Mouse (Mus musculus) neural tube, embryonic 11.5 days (tissue): ENCODE data around the gene Mobp. TPM values are rescaled to one million over a fixed set of nuclear protein-coding genes. Genes with fewer than 3 reads are reported as not detected.
A peak's percentile ranks its signal among the peaks of the same experiment; 100 is the strongest.

ENCODE experiments used
- ATAC-seq: fragments of 200-750 bp; cut with Nextera tagmentation; 2 replicates; pipeline ENCODE4 v1.8.0; 2017; ENCODE audit warnings: moderate number of reproducible peaks, mild to moderate bottlenecking, moderate TSS enrichment, moderate library complexity; ENCODE audit not compliant: insufficient read depth, low FRiP score, low TSS enrichment
- DNase-seq: peaks from one replicate; pipeline ENCODE4 v3.0.0-alpha.2; 2015; ENCODE audit warnings: low spot score
- H3K27ac ChIP-seq: fragments of 300-500 bp; sonication (generic); 2 replicates; pipeline ENCODE4 v1.5.1; 2014; ENCODE audit warnings: low read depth, mild to moderate bottlenecking, low read length
- H3K27me3 ChIP-seq: fragments of 300-500 bp; sonication (generic); 2 replicates; pipeline ENCODE4 v1.6.1; 2014; ENCODE audit warnings: mild to moderate bottlenecking, low read length, mixed read lengths; ENCODE audit not compliant: control insufficient read depth, insufficient read depth
- H3K36me3 ChIP-seq: fragments of 300-500 bp; sonication (generic); 2 replicates; pipeline ENCODE4 v1.6.1; 2014; ENCODE audit warnings: mild to moderate bottlenecking, low read length, moderate library complexity, mixed read lengths; ENCODE audit not compliant: control insufficient read depth, insufficient read depth
- H3K4me1 ChIP-seq: fragments of 300-500 bp; sonication (generic); 2 replicates; pipeline ENCODE4 v1.6.1; 2014; ENCODE audit warnings: low read length, mixed read lengths; ENCODE audit not compliant: control insufficient read depth, insufficient read depth
- H3K4me2 ChIP-seq: fragments of 300-500 bp; sonication (generic); 2 replicates; pipeline ENCODE4 v1.6.1; 2014; ENCODE audit warnings: low read depth, mild to moderate bottlenecking, moderate library complexity
- H3K4me3 ChIP-seq: fragments of 300-500 bp; sonication (generic); 2 replicates; pipeline ENCODE4 v1.5.1; 2014; ENCODE audit warnings: low read depth, low read length
- H3K9ac ChIP-seq: fragments of 300-500 bp; sonication (generic); 2 replicates; pipeline ENCODE4 v1.6.1; 2014; ENCODE audit warnings: mild to moderate bottlenecking, low read length
- H3K9me3 ChIP-seq: fragments of 300-500 bp; sonication (generic); 2 replicates; pipeline ENCODE4 v1.6.1; 2016; ENCODE audit warnings: low read length; ENCODE audit not compliant: control insufficient read depth
- WGBS: fragments of 180-500 bp; shearing (Covaris S2); extraction: QIAGEN DNeasy Blood & Tissue Kit; methylation state at CpG from one replicate; pipeline ENCODE4 v1.1.7; 2014; 5-methylcytosine and 5-hydroxymethylcytosine counted together
- polyA plus RNA-seq: library from polyadenylated mRNA; unstranded; fragments of >200 nt; fragmentation: Nextera tagmentation; extraction: Ambion mirVana; gene quantifications from 2 replicates; pipeline ENCODE4 v1.2.1, GENCODE M21; 2014

Mobp gene
- polyA plus RNA-seq, 1 experiment from 2014 or later = not detected

GRCm38 (mm10) chr9:120114789-120115151 lies 34.7 kb upstream of the Mobp start:
- no peaks in the 10 kb centered on the region for H3K9me3 ChIP-seq
- H3K4me1 ChIP-seq = 0 out of 2 replicates have a peak, but pooled peaks cover 2% of the 10 kb centered on the region
- H3K4me3 ChIP-seq = no peak overlapping the region
- DNase-seq (no peak), ATAC-seq (no peak)
- H3K4me2 ChIP-seq = no peak overlapping the region
- H3K9ac ChIP-seq = no peak overlapping the region
- H3K27ac ChIP-seq = no peak overlapping the region
- H3K36me3 ChIP-seq = peaks cover 6% of the 10 kb centered on the region
- WGBS = 85% methylated on average over 2 of the region's 2 CpGs
- no peaks in the 10 kb centered on the region for H3K27me3 ChIP-seq

- peaks cover 6% of the 10 kb centered on the region for H3K36me3 ChIP-seq
- no peak overlapping the region for H3K9ac ChIP-seq
- ATAC-seq = no peak
- no peak for DNase-seq
- WGBS = 83% methylated on average over 5 of the region's 5 CpGs
- no peak overlapping the region for H3K4me3 ChIP-seq
- no peaks in the 10 kb centered on the region for H3K27me3 ChIP-seq
- no peak overlapping the region for H3K4me2 ChIP-seq
- no peaks in the 10 kb centered on the region for H3K9me3 ChIP-seq
- H3K4me1 ChIP-seq = 0 out of 2 replicates have a peak, but pooled peaks cover 2% of the 10 kb centered on the region
- H3K27ac ChIP-seq = no peak overlapping the region
Observed at GRCm38 (mm10) chr9:120115580-120115979, 33.9 kb upstream of the Mobp start.

GRCm38 (mm10) chr9:120116184-120116624 lies 33.3 kb upstream of the Mobp start:
- no peak overlapping the region for H3K27ac ChIP-seq
- WGBS = 86% methylated on average over 8 of the region's 8 CpGs
- peaks cover 6% of the 10 kb centered on the region for H3K36me3 ChIP-seq
- no peaks in the 10 kb centered on the region for H3K9me3 ChIP-seq
- H3K4me1 ChIP-seq = 0 out of 2 replicates have a peak, but pooled peaks cover 2% of the 10 kb centered on the region
- H3K9ac ChIP-seq = no peak overlapping the region
- no peak overlapping the region for H3K4me3 ChIP-seq
- no peak overlapping the region for H3K4me2 ChIP-seq
- no peak for DNase-seq
- no peak for ATAC-seq
- H3K27me3 ChIP-seq = no peaks in the 10 kb centered on the region

- WGBS = 87% methylated on average over 4 of the region's 4 CpGs
Observed at GRCm38 (mm10) chr9:120118212-120118611, 31.3 kb upstream of the Mobp start.

GRCm38 (mm10) chr9:120120503-120120902 lies 29.0 kb upstream of the Mobp start:
- no peak for ATAC-seq
- 94% methylated on average over 7 of the region's 7 CpGs for WGBS
- no peaks in the 10 kb centered on the region for H3K4me1 ChIP-seq

More at GRCm38 (mm10) chr9:120118212-120118611, 31.3 kb upstream of the Mobp start:
- H3K9me3 ChIP-seq = no peaks in the 10 kb centered on the region
- no peaks in the 10 kb centered on the region for H3K4me1 ChIP-seq
- no peak overlapping the region for H3K4me2 ChIP-seq
- DNase-seq (no peak), ATAC-seq (no peak)
- H3K4me3 ChIP-seq = no peak overlapping the region
- no peak overlapping the region for H3K27ac ChIP-seq
- H3K27me3 ChIP-seq = no peaks in the 10 kb centered on the region
- H3K36me3 ChIP-seq = peaks cover 8% of the 10 kb centered on the region
- no peak overlapping the region for H3K9ac ChIP-seq

GRCm38 (mm10) chr9:120126868-120127267 lies 22.6 kb upstream of the Mobp start:
- WGBS = 57% methylated on average over 11 of the region's 11 CpGs
- peak overlapping the region; percentile 54 for H3K9ac ChIP-seq
- peaks cover 9% of the 10 kb centered on the region for H3K36me3 ChIP-seq
- ATAC-seq (peak; percentile 4; the same call in 1 of the 2 replicates), DNase-seq (no peak)
- peaks cover 11% of the 10 kb centered on the region for H3K4me1 ChIP-seq
- no peaks in the 10 kb centered on the region for H3K9me3 ChIP-seq
- H3K27ac ChIP-seq = no peak overlapping the region
- no peaks in the 10 kb centered on the region for H3K27me3 ChIP-seq
- H3K4me2 ChIP-seq = peak overlapping the region; percentile 80
- peak overlapping the region; percentile 97 for H3K4me3 ChIP-seq

More at GRCm38 (mm10) chr9:120120503-120120902, 29.0 kb upstream of the Mobp start:
- Histone ChIP-seq H3K4me3 (no peak overlapping the region), H3K9me3 (no peaks in the 10 kb centered on the region), H3K4me2 (no peak overlapping the region), H3K36me3 (peaks cover 10% of the 10 kb centered on the region), H3K27ac (no peak overlapping the region), H3K9ac (no peak overlapping the region), H3K27me3 (no peaks in the 10 kb centered on the region)
- no peak for DNase-seq

GRCm38 (mm10) chr9:120127538-120128251 lies 21.8 kb upstream of the Mobp start, which contains the start of gene Rpsa:
Gene Rpsa, plus strand, starts transcription at chr9:120127689.
- ATAC-seq = peak; percentile 94
- Histone ChIP-seq H3K27ac (peak within 1 kb of the TSS; percentile 75), H3K9ac (peak within 1 kb of the TSS; percentile 97), H3K27me3 (no peaks in the 10 kb centered on the region), H3K4me3 (peak within 1 kb of the TSS; percentile 97), H3K9me3 (no peaks in the 10 kb centered on the region), H3K4me1 (peaks cover 11% of the 10 kb centered on the region), H3K36me3 (peaks cover 11% of the 10 kb centered on the region), H3K4me2 (peak within 1 kb of the TSS; percentile 80)
- under 1% methylated on average over 66 of the region's 72 CpGs for WGBS
- peak; percentile 98 for DNase-seq

- Histone ChIP-seq H3K9ac (peak overlapping the region; percentile 97), H3K4me2 (peak overlapping the region; percentile 80), H3K4me1 (peaks cover 11% of the 10 kb centered on the region), H3K36me3 (peaks cover 9% of the 10 kb centered on the region), H3K9me3 (no peaks in the 10 kb centered on the region), H3K4me3 (peak overlapping the region; percentile 97), H3K27ac (no peak overlapping the region), H3K27me3 (no peaks in the 10 kb centered on the region)
- WGBS = 72% methylated on average over 10 of the region's 10 CpGs
- DNase-seq = no peak
- ATAC-seq = no peak
Observed at GRCm38 (mm10) chr9:120129276-120129675, 20.2 kb upstream of the Mobp start.

- 88% methylated on average over 3 of the region's 3 CpGs for WGBS
- Histone ChIP-seq H3K27ac (no peak overlapping the region), H3K4me1 (peaks cover 11% of the 10 kb centered on the region), H3K4me2 (no peak overlapping the region), H3K27me3 (no peaks in the 10 kb centered on the region), H3K4me3 (no peak overlapping the region), H3K36me3 (peaks cover 9% of the 10 kb centered on the region), H3K9ac (no peak overlapping the region), H3K9me3 (no peaks in the 10 kb centered on the region)
- DNase-seq = no peak
- ATAC-seq = no peak
Observed at GRCm38 (mm10) chr9:120131784-120132288, 17.7 kb upstream of the Mobp start.
